Mouse (Mus musculus) thymus, adult 2 months (tissue): ENCODE measurements around the gene Tmem14a. TPM values are rescaled to one million over a fixed set of nuclear protein-coding genes. Genes with fewer than 3 reads are reported as not detected.
"Not testable (repeated sequence)": the region's sequence is repeated elsewhere in the genome, so short reads cannot be mapped to it uniquely, and the experiment has no call there.

Source experiments
- DNase-seq: peaks from one replicate; pipeline ENCODE4 v3.0.0; 2021
- H3K27ac ChIP-seq: fragments of 200-500 bp; 2 replicates; pipeline ENCODE4 v1.5.1; 2012; ENCODE audit warnings: low read length, control low read depth; ENCODE audit not compliant: control insufficient read depth, insufficient read depth
- H3K27me3 ChIP-seq: fragments of 200-500 bp; 2 replicates; pipeline ENCODE4 v1.6.1; 2012; ENCODE audit warnings: mild to moderate bottlenecking, low read length, moderate library complexity, mixed read lengths; ENCODE audit not compliant: control insufficient read depth, insufficient read depth
- H3K36me3 ChIP-seq: fragments of 200-500 bp; 2 replicates; pipeline ENCODE4 v1.6.1; 2012; ENCODE audit warnings: mild to moderate bottlenecking, low read length, moderate library complexity; ENCODE audit not compliant: control insufficient read depth, insufficient read depth
- H3K4me1 ChIP-seq: fragments of 200-500 bp; replicated peaks from 2 replicates; pipeline ENCODE4 v1.6.1; 2012; ENCODE audit warnings: low read length; ENCODE audit not compliant: control insufficient read depth, insufficient read depth
- H3K4me3 ChIP-seq: fragments of 200-500 bp; 2 replicates; pipeline ENCODE4 v1.5.1; 2012; ENCODE audit warnings: mild to moderate bottlenecking, low read length, control low read depth, moderate library complexity; ENCODE audit not compliant: control insufficient read depth, insufficient read depth
- CTCF ChIP-seq: fragments of 200-500 bp; IDR thresholded peaks from 2 replicates; pipeline ENCODE4 v1.5.1; 2012; ENCODE audit warnings: mild to moderate bottlenecking, control low read depth, low read length, moderate library complexity, borderline replicate concordance; ENCODE audit not compliant: control insufficient read depth, poor library complexity, insufficient read depth; ENCODE audit errors: extremely low read depth
- POLR2A ChIP-seq: fragments of 200-500 bp; IDR thresholded peaks from 2 replicates; pipeline ENCODE4 v1.6.1; 2012; ENCODE audit warnings: mild to moderate bottlenecking, low read length, control low read depth, moderate library complexity; ENCODE audit not compliant: control insufficient read depth, poor library complexity, insufficient read depth; ENCODE audit errors: extremely low read depth
- WGBS: fragments of 180-500 bp; shearing (Covaris S2); methylation state at CpG from one replicate; pipeline ENCODE4 v1.1.7; 2018; 5-methylcytosine and 5-hydroxymethylcytosine counted together
- polyA plus RNA-seq: library from polyadenylated mRNA; depleted of rRNA; stranded (reverse); fragments of >200 nt; gene quantifications from 2 replicates; pipeline ENCODE4 v1.2.3, GENCODE M21; 2012; rRNA removed

Gene Tmem14a
- 1.8 and 2.5 TPM in 2 replicates for polyA plus RNA-seq

DNA sequence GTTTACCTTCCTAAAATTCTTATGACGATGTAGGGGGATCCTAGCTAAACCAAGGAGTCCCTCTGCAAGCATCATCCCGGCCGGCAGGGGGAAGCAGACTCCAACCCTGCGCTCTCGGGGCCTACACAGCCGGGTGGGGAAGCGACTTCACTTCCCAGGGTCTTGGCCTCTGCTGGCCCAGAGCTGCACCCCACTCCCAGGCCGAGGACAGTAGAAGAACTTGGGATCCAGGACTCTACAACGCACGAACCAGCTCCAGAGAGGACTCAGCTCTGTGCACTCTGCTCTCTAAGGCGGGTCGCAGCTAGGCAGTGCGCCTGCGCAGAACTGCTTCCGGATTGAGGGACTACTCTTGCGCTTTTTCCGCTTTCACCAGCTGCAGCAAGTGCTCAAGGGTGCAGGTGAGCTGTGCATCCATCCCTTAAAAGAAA is at the start of gene Tmem14a:
Gene Tmem14a, plus strand, starts transcription at position 87 of the 431 bp plus-strand sequence.
- no peaks in the 10 kb centered on the region for H3K4me1 ChIP-seq
- DNase-seq, result peak; percentile 91
- H3K27ac ChIP-seq, result peak within 1 kb of the TSS; percentile 74
- peak within 1 kb of the TSS; percentile 89 for H3K4me3 ChIP-seq
- no peaks in the 10 kb centered on the region for H3K27me3 ChIP-seq
- WGBS, result under 1% methylated on average over 17 of the region's 17 CpGs
- 0 out of 2 replicates have a peak, but pooled peaks have one; percentile 44 for TF ChIP-seq POLR2A
- TF ChIP-seq CTCF, result peak; percentile 98
- H3K36me3 ChIP-seq, result no peaks in the 10 kb centered on the region

DNA sequence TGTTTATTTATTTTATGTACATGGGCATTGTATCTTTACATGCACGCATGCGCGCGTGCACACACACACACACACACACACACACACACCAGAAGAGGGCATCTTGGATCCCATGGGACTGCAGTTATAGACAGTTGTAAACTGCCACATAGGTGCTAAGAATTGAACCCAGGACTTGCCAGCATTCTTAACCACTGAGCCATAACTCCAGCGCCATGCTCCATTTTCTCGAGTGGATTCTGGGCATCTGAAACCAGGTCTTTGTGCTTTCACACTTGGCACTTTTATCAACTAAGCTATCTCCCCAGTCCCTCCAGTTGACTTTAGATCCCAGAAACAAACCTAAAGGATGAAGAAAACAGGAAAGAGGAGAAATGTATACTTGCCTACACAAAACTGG is 33.2 kb upstream of the Tmem14a start:
- 98% methylated on average over 6 of the region's 6 CpGs for WGBS
- Histone ChIP-seq H3K4me1 (no peaks in the 10 kb centered on the region), H3K4me3 (no peak overlapping the region), H3K27me3 (no peaks in the 10 kb centered on the region), H3K36me3 (no peaks in the 10 kb centered on the region), H3K27ac (no peak overlapping the region)
- no peak for DNase-seq
- TF ChIP-seq CTCF (no peak), POLR2A (no peak)

DNA sequence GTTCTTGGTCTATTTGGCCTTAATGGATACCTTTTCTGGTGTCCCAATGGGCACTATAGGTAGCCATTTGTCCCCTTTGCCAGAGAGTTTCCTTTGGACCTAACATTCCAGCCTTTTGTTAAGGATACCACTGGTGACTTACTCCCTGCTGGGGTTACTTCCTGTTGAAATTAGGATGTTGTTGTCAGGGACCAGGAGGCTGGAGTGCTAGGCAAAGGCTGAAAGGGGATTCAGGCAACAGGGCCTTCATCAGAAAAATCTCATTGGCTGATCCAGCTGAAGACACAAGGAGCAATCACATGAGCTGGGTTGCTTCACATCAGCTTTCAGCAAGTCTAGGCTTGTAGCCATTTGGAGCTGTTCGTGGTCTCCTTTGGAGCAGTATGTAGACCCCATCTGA is 12.1 kb upstream of the Tmem14a start:
- no peaks in the 10 kb centered on the region for H3K36me3 ChIP-seq
- H3K4me3 ChIP-seq, result no peak overlapping the region
- no peak for TF ChIP-seq CTCF
- TF ChIP-seq POLR2A, result no peak
- DNase-seq, result no peak
- H3K4me1 ChIP-seq, result no peaks in the 10 kb centered on the region
- no peak overlapping the region for H3K27ac ChIP-seq
- 90% methylated on average over 1 of the region's 1 CpGs for WGBS
- no peaks in the 10 kb centered on the region for H3K27me3 ChIP-seq

DNA sequence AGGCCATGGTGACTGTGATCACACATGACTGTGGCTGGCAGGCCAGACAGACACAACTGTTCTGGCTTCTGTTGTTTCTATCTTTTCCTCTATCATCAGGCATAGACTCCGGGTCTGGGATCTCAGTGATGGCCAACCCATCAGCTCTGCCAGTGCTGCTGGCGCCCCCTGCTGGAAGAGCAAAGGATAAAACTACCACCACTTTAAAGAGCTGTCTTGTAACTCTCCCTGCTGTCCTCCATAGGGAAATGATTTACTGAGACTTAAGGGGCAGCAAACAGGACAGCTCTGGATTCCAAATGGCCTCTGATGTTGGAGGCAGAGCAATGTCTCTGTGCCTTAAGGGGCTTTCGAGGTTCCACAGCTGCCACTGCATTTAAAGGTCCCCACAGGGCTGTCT is 4.8 kb upstream of the Tmem14a start:
- WGBS, result 18% methylated on average over 3 of the region's 3 CpGs
- H3K4me3 ChIP-seq, H3K27me3 ChIP-seq, H3K27ac ChIP-seq, DNase-seq, H3K4me1 ChIP-seq, H3K36me3 ChIP-seq: not testable (repeated sequence)

DNA sequence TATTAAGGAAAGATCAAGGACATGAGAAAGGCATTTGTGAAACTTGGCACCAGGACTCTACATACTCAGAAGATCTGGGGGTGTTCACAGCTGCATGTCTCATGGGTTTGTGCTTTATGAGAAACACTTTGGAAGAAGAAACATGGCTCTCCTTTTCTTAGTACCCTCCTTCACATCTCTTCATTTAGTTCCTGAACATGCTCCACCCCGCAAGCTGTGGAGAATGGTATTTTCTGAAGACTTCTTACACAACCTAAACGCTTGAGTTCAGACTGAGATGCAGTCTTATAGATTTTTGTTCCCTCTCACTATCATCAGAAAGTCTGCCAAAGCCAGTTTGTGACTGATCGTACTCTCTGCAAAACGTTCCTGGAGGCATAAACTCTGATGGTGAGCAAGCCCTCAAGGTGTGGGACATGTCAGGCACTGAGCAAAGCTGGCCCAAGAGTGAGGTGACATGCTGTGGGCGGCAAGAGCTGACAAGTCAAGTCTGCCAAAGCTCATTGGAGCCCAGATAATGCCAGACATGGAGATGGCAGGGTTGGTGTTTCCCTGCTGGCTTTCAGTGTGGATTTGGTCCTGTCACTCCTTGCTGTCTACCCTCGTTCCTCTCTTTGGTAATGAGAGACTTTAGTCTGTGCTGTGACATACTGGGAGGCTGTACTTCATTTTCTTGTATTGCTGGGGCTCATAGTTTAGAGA is 4.2 kb upstream of the Tmem14a start:
- H3K4me3 ChIP-seq, DNase-seq, H3K27ac ChIP-seq, H3K4me1 ChIP-seq, H3K36me3 ChIP-seq, H3K27me3 ChIP-seq: not testable (repeated sequence)
- 86% methylated on average over 6 of the region's 6 CpGs for WGBS

- TF ChIP-seq POLR2A (no peak), CTCF (no peak)
- Histone ChIP-seq H3K4me1 (no peaks in the 10 kb centered on the region), H3K27me3 (no peaks in the 10 kb centered on the region), H3K36me3 (no peaks in the 10 kb centered on the region), H3K4me3 (no peak overlapping the region), H3K27ac (no peak overlapping the region)
- DNase-seq, result no peak
- WGBS, result 97% methylated on average over 6 of the region's 6 CpGs
Observed at GRCm38 (mm10) chr1:21227756-21228395, 9.5 kb downstream of the Tmem14a start.

- H3K4me1 ChIP-seq, DNase-seq, H3K4me3 ChIP-seq, H3K27ac ChIP-seq, H3K36me3 ChIP-seq, H3K27me3 ChIP-seq: not testable (repeated sequence)
- 96% methylated on average over 15 of the region's 15 CpGs for WGBS
Observed at GRCm38 (mm10) chr1:21228740-21229722, 10.7 kb downstream of the Tmem14a start.
